Mouse (Mus musculus) heart, postnatal 0 days (tissue): ENCODE measurements at regions not wholly inside any gene's neighbourhood (a gene's known extent, or its start where the extent isn't known, plus 50 kb on each side); places are given as distances from the start of the nearest gene placed in this dataset.

ENCODE experiments used
- CTCF ChIP-seq: IDR thresholded peaks from 2 replicates; pipeline ENCODE4 v1.5.1; 2016; ENCODE audit warnings: antibody characterized with exemption, control low read depth, low read depth
- EP300 ChIP-seq: IDR thresholded peaks from 2 replicates; pipeline ENCODE4 v1.6.1; 2016; ENCODE audit warnings: antibody characterized with exemption, low read depth

DNA sequence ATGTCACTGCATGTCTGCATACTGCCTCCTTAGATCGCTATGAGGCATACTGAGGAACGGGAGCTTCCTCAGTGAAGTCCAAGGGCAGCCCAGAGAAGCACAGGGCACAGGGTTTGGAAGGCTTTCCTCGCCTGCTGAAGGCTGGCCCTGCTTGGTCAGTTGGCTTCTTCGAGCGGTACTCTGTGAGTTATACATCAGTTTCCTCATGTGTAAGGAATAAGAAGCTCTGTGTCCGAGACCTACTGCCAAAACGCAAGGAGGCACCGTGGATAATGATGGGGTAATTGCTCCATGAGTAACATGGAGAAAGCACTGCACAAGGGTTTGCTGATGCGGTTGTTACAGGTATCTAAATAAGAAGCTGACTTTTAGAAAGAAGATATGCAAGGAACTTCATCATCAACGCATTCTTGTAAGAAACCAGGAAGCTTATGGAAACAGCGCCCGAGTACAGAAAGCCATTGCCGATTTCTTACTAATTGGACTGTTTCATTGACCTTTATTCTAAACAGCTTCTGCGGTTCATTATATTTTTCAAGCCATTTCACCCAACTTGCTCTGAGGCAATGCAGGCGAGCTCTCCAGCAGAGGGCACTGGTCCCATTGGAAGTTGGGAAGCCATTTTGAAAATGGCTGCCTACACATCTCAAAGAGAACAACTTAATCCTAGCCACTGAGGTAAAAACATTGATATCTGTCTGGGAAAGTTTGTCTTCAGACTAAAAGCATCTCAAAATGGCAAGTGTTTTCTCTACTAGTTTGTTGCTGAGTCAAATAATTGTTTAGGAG is 241.8 kb upstream of the Irx5 start:
- 0 out of 2 replicates have a peak, but pooled peaks have one; percentile 12 for TF ChIP-seq CTCF
- TF ChIP-seq EP300: no peak
